Mouse (Mus musculus) kidney, embryonic 15.5 days (tissue): Measurements from ENCODE around the gene Ralgps1. TPM values are rescaled to one million over a fixed set of nuclear protein-coding genes. Genes with fewer than 3 reads are reported as not detected.
"Not testable (repeated sequence)": the region's sequence is repeated elsewhere in the genome, so short reads cannot be mapped to it uniquely, and the experiment has no call there.

Experiments used
- ATAC-seq: fragments of 200-750 bp; cut with Nextera tagmentation; replicated peaks from 2 replicates; pipeline ENCODE4 v1.8.0; 2017; ENCODE audit warnings: moderate TSS enrichment; ENCODE audit not compliant: low FRiP score
- H3K27ac ChIP-seq: fragments of 300-500 bp; sonication (generic); 2 replicates; pipeline ENCODE4 v1.5.1; 2015; ENCODE audit warnings: mild to moderate bottlenecking, inconsistent platforms
- H3K27me3 ChIP-seq: fragments of 300-500 bp; sonication (generic); 2 replicates; pipeline ENCODE4 v1.6.1; 2015; ENCODE audit warnings: inconsistent platforms
- H3K36me3 ChIP-seq: fragments of 300-500 bp; sonication (generic); 2 replicates; pipeline ENCODE4 v1.6.1; 2015; ENCODE audit warnings: inconsistent platforms
- H3K4me1 ChIP-seq: fragments of 300-500 bp; sonication (generic); 2 replicates; pipeline ENCODE4 v1.6.1; 2015; ENCODE audit warnings: inconsistent platforms
- H3K4me2 ChIP-seq: fragments of 300-500 bp; sonication (generic); 2 replicates; pipeline ENCODE4 v1.6.1; 2015; ENCODE audit warnings: moderate library complexity, mild to moderate bottlenecking, inconsistent platforms
- H3K4me3 ChIP-seq: fragments of 300-500 bp; sonication (generic); replicated peaks from 2 replicates; pipeline ENCODE4 v1.5.1; 2015; ENCODE audit warnings: mild to moderate bottlenecking, inconsistent platforms
- H3K9ac ChIP-seq: fragments of 300-500 bp; sonication (generic); 2 replicates; pipeline ENCODE4 v1.6.1; 2015; ENCODE audit warnings: mild to moderate bottlenecking, inconsistent platforms
- H3K9me3 ChIP-seq: fragments of 300-500 bp; sonication (generic); replicated peaks from 2 replicates; pipeline ENCODE4 v1.6.1; 2016; ENCODE audit warnings: inconsistent platforms
- WGBS: fragments of 180-500 bp; shearing (Covaris S2); methylation state at CpG from one replicate; pipeline ENCODE4 v1.1.7; 2015; ENCODE audit warnings: mixed read lengths; 5-methylcytosine and 5-hydroxymethylcytosine counted together
- polyA plus RNA-seq: library from polyadenylated mRNA; unstranded; fragments of >200 nt; fragmentation: Nextera tagmentation; extraction: Ambion mirVana; gene quantifications from 2 replicates; pipeline ENCODE4 v1.2.1, GENCODE M21; 2015

Ralgps1 gene
- polyA plus RNA-seq, 1 experiment from 2014 or later, result 5.5 TPM

DNA sequence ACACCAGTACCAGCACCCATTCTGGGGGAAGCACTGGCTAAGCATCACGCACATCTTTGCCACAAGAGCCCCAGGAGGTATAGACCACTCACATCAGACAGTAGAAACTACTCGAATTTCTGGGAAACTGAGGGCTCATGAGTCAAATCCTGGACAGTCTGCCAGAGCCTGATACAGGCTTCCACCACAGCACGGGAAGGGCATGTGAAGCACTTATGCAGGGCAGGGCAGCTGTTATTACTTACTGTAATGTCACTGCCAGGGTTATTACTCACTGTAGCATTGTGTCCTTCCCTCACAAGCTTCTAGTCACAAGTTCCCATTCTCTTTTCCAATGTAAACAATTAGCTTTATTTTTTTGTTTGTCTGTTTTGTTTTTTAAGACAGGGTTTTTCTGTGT is 27.9 kb downstream of the Ralgps1 start:
- 0 out of 2 replicates have a peak, but pooled peaks cover 5% of the 10 kb centered on the region for H3K4me1 ChIP-seq
- no peaks in the 10 kb centered on the region for H3K27me3 ChIP-seq
- H3K9ac ChIP-seq, result no peak overlapping the region
- H3K36me3 ChIP-seq, result no peaks in the 10 kb centered on the region
- no peak overlapping the region for H3K27ac ChIP-seq
- no peak overlapping the region for H3K4me3 ChIP-seq
- no peaks in the 10 kb centered on the region for H3K9me3 ChIP-seq
- no peak for ATAC-seq
- WGBS, result 76% methylated on average over 3 of the region's 3 CpGs
- no peak overlapping the region for H3K4me2 ChIP-seq

DNA sequence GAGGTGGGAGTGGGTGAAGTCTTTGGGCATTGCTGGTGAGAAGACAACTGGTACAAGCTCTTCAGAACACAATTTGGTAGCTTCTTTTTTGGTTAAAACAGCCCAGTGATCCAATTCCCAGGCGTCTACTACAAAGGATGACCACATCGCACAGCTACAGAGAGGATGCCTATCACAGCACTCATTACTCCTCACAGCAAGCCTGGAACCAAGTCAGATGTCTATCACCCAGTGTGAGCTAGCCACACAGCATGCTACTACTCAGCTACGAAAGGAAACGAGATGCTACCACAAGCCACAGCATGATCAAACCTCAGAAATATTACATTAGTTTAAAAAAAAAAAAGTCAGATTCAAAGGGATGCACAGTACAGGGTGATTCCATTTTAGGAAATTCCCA is 29.1 kb downstream of the Ralgps1 start:
- no peak overlapping the region for H3K4me3 ChIP-seq
- no peaks in the 10 kb centered on the region for H3K27me3 ChIP-seq
- no peaks in the 10 kb centered on the region for H3K9me3 ChIP-seq
- 92% methylated on average over 4 of the region's 4 CpGs for WGBS
- no peak for ATAC-seq
- 0 out of 2 replicates have a peak, but pooled peaks cover 5% of the 10 kb centered on the region for H3K4me1 ChIP-seq
- H3K4me2 ChIP-seq, result no peak overlapping the region
- no peak overlapping the region for H3K9ac ChIP-seq
- H3K27ac ChIP-seq, result no peak overlapping the region
- no peaks in the 10 kb centered on the region for H3K36me3 ChIP-seq

DNA sequence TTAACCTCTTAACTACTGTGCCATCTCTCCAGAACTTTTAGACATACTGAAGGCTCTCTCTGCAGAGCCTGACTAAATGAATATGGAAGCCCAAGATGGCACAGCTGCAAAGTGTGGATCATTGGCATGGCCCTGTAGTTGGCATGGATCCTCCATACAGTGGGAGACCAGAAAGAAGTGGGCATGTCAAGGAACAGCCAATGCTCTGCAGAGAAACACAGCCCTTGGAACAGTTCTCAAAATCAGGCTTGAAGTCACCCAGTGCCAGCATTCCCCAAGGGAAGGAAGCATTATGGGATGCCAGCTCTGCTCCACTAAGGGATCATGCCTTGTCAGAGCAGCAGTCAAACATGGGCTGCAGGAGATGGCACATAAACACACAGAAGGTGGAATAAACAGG is 35.5 kb downstream of the Ralgps1 start:
- Histone ChIP-seq H3K36me3 (peaks cover 7% of the 10 kb centered on the region; the same call in 1 of the 2 replicates), H3K4me3 (no peak overlapping the region), H3K4me2 (no peak overlapping the region), H3K9ac (no peak overlapping the region), H3K9me3 (no peaks in the 10 kb centered on the region), H3K27ac (no peak overlapping the region), H3K27me3 (no peaks in the 10 kb centered on the region), H3K4me1 (no peaks in the 10 kb centered on the region)
- no peak for ATAC-seq

DNA sequence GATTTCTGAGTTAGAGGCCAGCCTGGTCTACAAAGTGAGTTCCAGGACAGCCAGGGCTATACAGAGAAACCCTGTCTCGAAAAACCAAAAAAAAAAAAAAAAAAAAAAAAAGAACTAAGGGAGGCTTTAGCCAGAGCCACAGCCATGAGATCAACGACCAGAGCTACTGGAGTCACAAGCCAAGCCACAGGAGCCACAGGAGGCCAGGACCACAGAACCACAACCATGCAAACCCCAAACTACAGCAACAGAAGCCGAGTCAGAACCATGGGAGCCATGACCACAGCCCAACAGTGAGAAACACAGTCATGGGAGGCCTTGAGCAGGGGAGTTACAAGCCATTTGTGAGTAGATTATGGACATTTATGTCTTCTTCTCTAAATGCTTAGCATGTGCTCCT is 41.7 kb downstream of the Ralgps1 start:
- no peaks in the 10 kb centered on the region for H3K27me3 ChIP-seq
- no peak overlapping the region for H3K27ac ChIP-seq
- no peaks in the 10 kb centered on the region for H3K4me1 ChIP-seq
- H3K9ac ChIP-seq, result no peak overlapping the region
- H3K4me3 ChIP-seq, result no peak overlapping the region
- WGBS, result 73% methylated on average over 2 of the region's 3 CpGs
- no peak for ATAC-seq
- no peak overlapping the region for H3K4me2 ChIP-seq
- no peaks in the 10 kb centered on the region for H3K9me3 ChIP-seq
- 0 out of 2 replicates have a peak, but pooled peaks cover under 1% of the 10 kb centered on the region for H3K36me3 ChIP-seq

DNA sequence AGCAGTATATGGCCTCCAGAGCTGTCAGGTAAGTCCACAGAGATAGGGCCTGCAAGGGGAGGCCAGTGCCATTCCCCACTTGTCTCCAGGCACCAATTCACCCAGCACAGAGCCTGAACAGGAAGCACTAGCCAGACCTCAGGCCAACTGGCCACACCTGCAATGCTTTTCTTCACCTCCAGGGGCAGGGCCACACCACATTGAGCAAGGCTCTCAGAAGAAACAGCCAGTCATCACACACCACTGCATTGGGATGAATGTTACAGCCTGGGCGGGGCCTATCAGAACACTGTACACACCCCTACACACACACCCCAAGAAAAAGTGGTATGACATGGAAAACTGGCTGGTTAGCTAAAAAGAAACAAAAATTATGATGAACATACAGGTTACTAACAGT is 42.3 kb downstream of the Ralgps1 start:
- no peak overlapping the region for H3K4me2 ChIP-seq
- 83% methylated on average over 1 of the region's 1 CpGs for WGBS
- ATAC-seq, result no peak
- H3K27ac ChIP-seq, result no peak overlapping the region
- H3K9me3 ChIP-seq, result no peaks in the 10 kb centered on the region
- H3K36me3 ChIP-seq, result no peaks in the 10 kb centered on the region
- no peaks in the 10 kb centered on the region for H3K4me1 ChIP-seq
- H3K4me3 ChIP-seq, result no peak overlapping the region
- no peaks in the 10 kb centered on the region for H3K27me3 ChIP-seq
- no peak overlapping the region for H3K9ac ChIP-seq

DNA sequence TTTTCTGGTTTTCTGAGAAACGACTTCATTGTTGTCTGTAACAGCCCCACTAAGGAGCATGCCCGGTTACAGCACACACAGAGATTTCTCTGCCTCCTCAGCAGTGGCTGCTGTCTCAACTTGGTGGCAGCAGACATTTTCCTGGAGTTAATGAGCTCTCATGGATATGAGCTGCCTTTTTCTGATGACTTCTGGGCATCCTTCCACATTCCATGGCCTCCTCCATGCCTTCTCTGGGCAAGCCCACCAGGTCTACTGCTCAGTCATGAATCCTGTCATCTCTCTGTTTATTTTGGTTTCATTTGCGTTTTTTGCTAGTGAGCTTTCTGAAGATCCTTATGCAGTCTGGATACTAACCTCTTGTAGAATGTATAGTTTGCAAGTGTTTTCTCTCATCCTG is 45.9 kb downstream of the Ralgps1 start:
- H3K4me1 ChIP-seq, result peaks cover 3% of the 10 kb centered on the region; the same call in 1 of the 2 replicates
- WGBS, result 51% methylated on average over 3 of the region's 3 CpGs
- H3K27me3 ChIP-seq, result no peaks in the 10 kb centered on the region
- no peaks in the 10 kb centered on the region for H3K36me3 ChIP-seq
- ATAC-seq, result no peak
- no peak overlapping the region for H3K9ac ChIP-seq
- no peak overlapping the region for H3K27ac ChIP-seq
- H3K4me3 ChIP-seq, result no peak overlapping the region
- no peak overlapping the region for H3K4me2 ChIP-seq
- no peaks in the 10 kb centered on the region for H3K9me3 ChIP-seq

DNA sequence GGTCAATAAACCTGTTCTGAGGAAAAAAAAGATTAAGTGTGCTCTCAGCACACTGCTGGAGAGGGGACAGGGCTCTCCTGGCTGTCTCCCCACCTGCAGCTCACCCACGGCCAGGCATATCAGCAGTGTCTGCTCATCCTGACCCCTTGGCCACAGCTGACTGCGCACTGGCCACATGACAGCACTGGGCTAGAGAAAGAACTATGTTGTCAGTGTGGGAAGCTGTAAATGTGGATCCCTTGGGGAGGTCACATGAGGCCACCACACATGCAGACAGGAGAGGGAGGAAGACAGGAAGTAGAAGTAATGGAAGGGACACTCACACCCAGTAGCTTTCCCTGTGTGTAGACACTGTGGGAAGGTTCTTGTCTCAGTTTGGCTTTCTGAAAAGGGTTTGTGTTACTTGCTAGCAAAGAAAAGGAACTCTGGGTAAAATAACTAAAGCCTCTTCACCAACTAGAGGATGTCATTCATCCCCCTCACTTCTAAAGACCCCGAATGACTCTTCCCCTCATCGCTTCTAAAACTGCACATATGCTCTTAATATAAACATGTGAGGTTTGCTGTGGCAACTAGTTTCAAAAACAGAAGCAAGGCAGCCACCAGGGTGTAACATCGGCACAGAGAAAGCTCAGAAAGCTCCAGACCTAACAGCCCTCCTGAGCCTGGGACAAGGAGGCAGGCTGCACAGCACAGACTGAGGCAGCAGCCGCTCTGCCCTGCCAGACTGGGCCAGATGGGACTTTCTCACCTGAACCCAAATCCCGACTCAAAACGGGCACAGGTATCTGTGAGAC is 47.3 kb downstream of the Ralgps1 start:
- H3K9me3 ChIP-seq, result no peaks in the 10 kb centered on the region
- no peak overlapping the region for H3K9ac ChIP-seq
- H3K4me1 ChIP-seq, result peaks cover 3% of the 10 kb centered on the region; the same call in 1 of the 2 replicates
- H3K4me2 ChIP-seq, result no peak overlapping the region
- WGBS, result 65% methylated on average over 8 of the region's 8 CpGs
- no peak for ATAC-seq
- H3K36me3 ChIP-seq, result no peaks in the 10 kb centered on the region
- no peaks in the 10 kb centered on the region for H3K27me3 ChIP-seq
- H3K27ac ChIP-seq, result no peak overlapping the region
- H3K4me3 ChIP-seq, result no peak overlapping the region

DNA sequence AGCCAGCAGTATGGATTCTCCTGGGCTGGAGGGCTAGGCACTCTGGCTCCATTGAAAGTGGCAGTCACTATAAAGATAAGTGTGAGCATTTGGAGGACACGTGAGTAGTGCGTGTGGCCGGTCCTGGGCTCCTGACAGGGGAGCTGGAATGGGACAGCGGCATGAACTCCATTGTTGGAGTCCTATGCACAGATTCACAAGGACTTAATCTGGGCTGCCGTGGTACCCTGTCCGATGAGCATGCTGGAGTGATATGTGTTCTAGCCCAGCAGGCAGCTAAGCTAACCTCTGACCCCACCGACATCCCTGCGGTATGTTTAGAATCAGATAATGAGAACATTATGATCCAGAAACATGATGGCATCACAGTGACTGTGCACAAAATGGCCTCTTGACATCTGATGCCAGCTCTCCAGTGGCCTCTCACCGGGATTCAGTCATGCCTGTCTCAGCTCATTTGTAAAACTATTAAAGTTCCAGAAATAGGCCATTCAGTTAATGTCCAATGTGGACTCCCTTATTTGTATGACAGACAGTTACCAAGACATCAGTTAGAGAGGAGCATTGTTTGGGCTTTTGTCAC is 48.2 kb downstream of the Ralgps1 start:
- 79% methylated on average over 9 of the region's 9 CpGs for WGBS
- not testable (repeated sequence) for ATAC-seq, H3K36me3 ChIP-seq, H3K27me3 ChIP-seq, H3K27ac ChIP-seq, H3K9me3 ChIP-seq, H3K4me3 ChIP-seq, H3K9ac ChIP-seq, H3K4me2 ChIP-seq, H3K4me1 ChIP-seq

DNA sequence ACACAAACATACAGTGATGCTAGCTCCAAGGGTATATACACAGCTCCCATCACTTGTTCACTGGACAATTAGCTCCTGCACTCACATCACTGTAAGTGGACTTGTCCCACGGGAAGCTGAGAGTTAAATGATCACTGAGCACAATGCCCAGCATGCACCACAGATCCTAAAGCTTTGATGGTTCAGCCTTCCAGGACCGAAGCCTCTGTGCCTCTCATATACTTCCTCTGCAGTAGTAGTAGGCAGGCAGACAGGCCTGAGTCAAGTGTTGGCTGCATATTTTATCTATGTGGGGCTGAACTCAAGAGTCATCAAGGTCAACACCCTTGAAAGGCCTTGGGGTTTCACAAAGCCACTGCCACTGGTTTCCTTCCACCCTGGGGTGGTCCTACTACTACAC is 49.6 kb downstream of the Ralgps1 start:
- no peak for ATAC-seq
- Histone ChIP-seq H3K27me3 (no peaks in the 10 kb centered on the region), H3K27ac (no peak overlapping the region), H3K9me3 (no peaks in the 10 kb centered on the region), H3K9ac (no peak overlapping the region), H3K36me3 (no peaks in the 10 kb centered on the region), H3K4me3 (no peak overlapping the region), H3K4me2 (no peak overlapping the region), H3K4me1 (peaks cover 6% of the 10 kb centered on the region; the same call in 1 of the 2 replicates)
- 86% methylated on average over 2 of the region's 2 CpGs for WGBS

DNA sequence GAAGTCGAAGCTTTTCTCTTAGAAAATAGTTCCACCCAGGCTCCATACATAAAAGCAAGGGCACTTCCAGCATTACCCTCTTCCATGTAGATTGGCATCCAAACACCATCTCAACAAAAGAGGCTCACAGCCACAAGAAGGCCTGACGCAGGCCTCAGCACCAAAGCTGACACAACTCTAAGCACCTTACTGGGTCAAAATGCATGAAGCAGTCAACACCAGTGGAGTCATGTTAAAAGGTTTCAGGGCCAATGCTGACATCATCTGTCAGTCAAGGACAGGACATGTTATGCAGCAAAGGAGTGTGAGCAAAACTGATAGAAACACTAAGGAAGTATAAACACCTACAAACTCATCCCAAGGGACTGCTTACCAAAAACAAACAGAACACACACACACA is 50.3 kb downstream of the Ralgps1 start:
- no peak for ATAC-seq
- H3K9ac ChIP-seq, result no peak overlapping the region
- H3K36me3 ChIP-seq, result no peaks in the 10 kb centered on the region
- no peak overlapping the region for H3K27ac ChIP-seq
- 81% methylated on average over 2 of the region's 2 CpGs for WGBS
- no peak overlapping the region for H3K4me2 ChIP-seq
- H3K27me3 ChIP-seq, result no peaks in the 10 kb centered on the region
- peaks cover 9% of the 10 kb centered on the region; the same call in 1 of the 2 replicates for H3K4me1 ChIP-seq
- H3K9me3 ChIP-seq, result no peaks in the 10 kb centered on the region
- H3K4me3 ChIP-seq, result no peak overlapping the region

DNA sequence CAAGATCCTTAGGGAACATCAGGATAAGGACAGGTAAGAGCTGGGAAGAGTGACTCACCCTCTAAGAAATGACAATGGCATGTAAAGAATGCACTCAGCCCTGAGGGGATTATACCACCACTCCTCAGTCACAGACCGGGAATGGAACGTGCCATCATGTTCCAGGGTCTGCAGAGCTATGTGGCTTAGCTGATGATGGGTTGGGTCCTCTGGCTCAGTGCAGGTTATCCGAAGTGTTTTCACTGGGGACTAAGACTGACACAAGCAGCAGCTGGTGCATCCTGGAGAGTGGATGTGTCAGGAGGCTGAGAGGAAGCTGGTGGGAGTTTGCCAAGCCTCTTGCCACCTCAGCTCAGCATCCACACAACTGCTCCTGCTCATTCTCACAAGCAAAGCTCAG is 50.7 kb downstream of the Ralgps1 start:
- peaks cover 11% of the 10 kb centered on the region for H3K4me1 ChIP-seq
- H3K9ac ChIP-seq, result no peak overlapping the region
- no peak overlapping the region for H3K4me3 ChIP-seq
- H3K4me2 ChIP-seq, result no peak overlapping the region
- no peak for ATAC-seq
- WGBS, result 63% methylated on average over 3 of the region's 3 CpGs
- H3K36me3 ChIP-seq, result no peaks in the 10 kb centered on the region
- H3K9me3 ChIP-seq, result no peaks in the 10 kb centered on the region
- no peak overlapping the region for H3K27ac ChIP-seq
- H3K27me3 ChIP-seq, result no peaks in the 10 kb centered on the region

DNA sequence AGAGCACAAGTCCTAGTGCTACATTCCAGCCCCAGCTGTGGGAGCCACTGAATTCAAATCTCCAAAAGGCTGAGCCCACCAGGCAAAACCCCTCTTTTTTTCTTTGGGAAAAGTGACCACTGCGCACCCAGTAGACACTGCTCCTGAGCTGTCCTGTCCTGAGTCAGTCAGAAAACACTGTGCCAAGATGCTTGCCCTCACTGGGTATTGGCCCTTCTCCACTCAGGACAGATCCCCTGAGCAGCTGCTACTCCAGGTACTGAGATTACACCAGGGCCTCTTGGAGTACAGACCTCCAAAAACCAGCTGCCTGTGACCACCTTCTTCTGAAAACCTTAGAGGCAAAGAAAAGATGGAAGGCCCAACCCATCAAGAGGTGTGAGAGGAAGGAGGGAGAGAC is 51.4 kb downstream of the Ralgps1 start:
- Histone ChIP-seq H3K4me3 (no peak overlapping the region), H3K36me3 (no peaks in the 10 kb centered on the region), H3K4me1 (peaks cover 17% of the 10 kb centered on the region), H3K9me3 (no peaks in the 10 kb centered on the region), H3K27me3 (no peaks in the 10 kb centered on the region), H3K9ac (no peak overlapping the region), H3K27ac (no peak overlapping the region), H3K4me2 (no peak overlapping the region)
- ATAC-seq, result no peak
- WGBS, result 100% methylated on average over 1 of the region's 1 CpGs
